Mouse (Mus musculus): Measurements from ENCODE around the gene Synm. TPM values are rescaled to one million over a fixed set of nuclear protein-coding genes. Genes with fewer than 3 reads are reported as not detected.

The Synm gene
- polyA plus RNA-seq, 1 experiment from 2014 or later = 4.8 TPM

DNA sequence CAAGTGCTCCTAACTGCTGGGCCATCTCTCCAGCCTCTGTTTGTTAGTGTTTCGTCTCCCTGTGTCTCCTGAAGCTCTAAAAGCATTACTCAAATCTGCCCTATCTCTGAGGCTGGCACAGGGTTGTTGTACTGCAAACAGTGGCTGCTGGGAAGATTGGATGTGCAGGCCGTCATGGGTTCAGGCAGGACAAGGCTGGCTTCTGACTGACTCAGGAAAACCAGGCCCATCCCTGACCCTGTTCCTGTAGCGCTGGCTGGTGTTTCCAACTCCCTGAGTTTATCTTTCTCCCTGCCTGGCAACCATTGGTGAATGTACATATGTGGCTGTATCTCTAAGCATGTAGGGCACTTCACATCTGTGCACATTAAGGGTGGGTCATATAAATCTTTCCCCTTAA, 42.0 kb downstream of the Synm start:
- Histone ChIP-seq H3K4me3 (ENCODE audit: low read depth, low read length) (no peak overlapping the region), H3K36me3 (ENCODE audit: insufficient read depth) (peaks cover 28% of the 10 kb centered on the region), H3K9ac (no peak overlapping the region), H3K9me3 (ENCODE audit: low read depth, low read length) (no peaks in the 10 kb centered on the region), H3K27ac (ENCODE audit: low read depth) (no peak overlapping the region), H3K27me3 (ENCODE audit: insufficient read depth, low read length) (no peaks in the 10 kb centered on the region), H3K4me2 (no peak overlapping the region), H3K4me1 (ENCODE audit: insufficient read depth) (peaks cover 23% of the 10 kb centered on the region)
- DNase-seq = no peak
- no peak for ATAC-seq (ENCODE audit: insufficient read depth)
- 82% methylated on average over 3 of the region's 3 CpGs for WGBS
- no peak for TF ChIP-seq CTCF (IDR thresholded peaks at IDR 0.05; ENCODE audit: low read depth)

- DNase-seq = no peak
- no peak overlapping the region for H3K4me2 ChIP-seq
- peaks cover 33% of the 10 kb centered on the region for H3K36me3 ChIP-seq (ENCODE audit: insufficient read depth)
- H3K9me3 ChIP-seq (ENCODE audit: low read depth, low read length) = no peaks in the 10 kb centered on the region
- 61% methylated on average over 10 of the region's 10 CpGs for WGBS
- no peak overlapping the region for H3K4me3 ChIP-seq (ENCODE audit: low read depth, low read length)
- H3K27ac ChIP-seq (ENCODE audit: low read depth) = no peak overlapping the region; the same call in 1 of the 2 replicates
- H3K9ac ChIP-seq = no peak overlapping the region
- H3K27me3 ChIP-seq (ENCODE audit: insufficient read depth, low read length) = no peaks in the 10 kb centered on the region
- TF ChIP-seq CTCF (IDR thresholded peaks at IDR 0.05; ENCODE audit: low read depth) = no peak
- H3K4me1 ChIP-seq (ENCODE audit: insufficient read depth) = peaks cover 23% of the 10 kb centered on the region
- no peak for ATAC-seq (ENCODE audit: insufficient read depth)
These were observed 42.6 kb downstream of the Synm start for GRCm38 (mm10) chr7:67716925-67717324.

DNA sequence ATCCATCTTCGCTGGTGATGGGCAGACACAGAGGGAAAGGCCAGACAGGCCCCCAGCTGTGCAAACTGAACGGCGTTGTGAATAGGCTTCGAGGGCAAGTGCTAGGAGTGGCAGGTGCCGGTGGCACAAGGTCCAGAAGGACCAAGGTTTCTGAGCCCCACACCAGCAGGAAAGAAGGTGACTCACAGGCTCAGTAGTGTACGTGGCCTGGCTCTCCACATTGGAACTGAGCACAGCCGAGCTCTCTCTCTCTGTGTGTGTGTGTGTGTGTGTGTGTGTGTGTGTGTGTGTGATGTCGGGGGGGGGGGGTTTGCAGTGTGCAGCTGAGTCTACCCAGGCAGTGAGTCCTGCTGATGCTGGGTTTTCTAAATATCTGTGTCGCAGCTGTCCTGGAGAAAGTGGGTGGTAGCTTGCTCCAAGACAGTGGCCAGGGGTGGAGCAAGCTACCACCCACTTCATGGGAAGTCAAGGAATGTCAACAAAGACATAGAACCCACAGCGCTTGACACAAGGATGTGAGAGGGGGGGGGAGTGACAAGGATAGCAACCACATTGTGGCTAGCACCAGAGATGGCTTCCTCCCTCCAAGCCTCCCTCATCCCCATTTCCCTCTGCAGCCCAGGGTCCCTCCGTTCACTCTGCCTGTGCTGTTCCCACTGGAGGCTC, 43.2 kb downstream of the Synm start:
- TF ChIP-seq CTCF (IDR thresholded peaks at IDR 0.05; ENCODE audit: low read depth) = no peak
- no peak overlapping the region for H3K4me3 ChIP-seq (ENCODE audit: low read depth, low read length)
- H3K4me2 ChIP-seq = no peak overlapping the region
- ATAC-seq (ENCODE audit: insufficient read depth) (peak; percentile 91), DNase-seq (peak; percentile 81)
- H3K9me3 ChIP-seq (ENCODE audit: low read depth, low read length) = no peaks in the 10 kb centered on the region
- no peak overlapping the region for H3K9ac ChIP-seq
- no peak overlapping the region for H3K27ac ChIP-seq (ENCODE audit: low read depth)
- 28% methylated on average over 11 of the region's 11 CpGs for WGBS
- no peaks in the 10 kb centered on the region for H3K27me3 ChIP-seq (ENCODE audit: insufficient read depth, low read length)
- H3K4me1 ChIP-seq (ENCODE audit: insufficient read depth) = peaks cover 23% of the 10 kb centered on the region
- peaks cover 38% of the 10 kb centered on the region for H3K36me3 ChIP-seq (ENCODE audit: insufficient read depth)

DNA sequence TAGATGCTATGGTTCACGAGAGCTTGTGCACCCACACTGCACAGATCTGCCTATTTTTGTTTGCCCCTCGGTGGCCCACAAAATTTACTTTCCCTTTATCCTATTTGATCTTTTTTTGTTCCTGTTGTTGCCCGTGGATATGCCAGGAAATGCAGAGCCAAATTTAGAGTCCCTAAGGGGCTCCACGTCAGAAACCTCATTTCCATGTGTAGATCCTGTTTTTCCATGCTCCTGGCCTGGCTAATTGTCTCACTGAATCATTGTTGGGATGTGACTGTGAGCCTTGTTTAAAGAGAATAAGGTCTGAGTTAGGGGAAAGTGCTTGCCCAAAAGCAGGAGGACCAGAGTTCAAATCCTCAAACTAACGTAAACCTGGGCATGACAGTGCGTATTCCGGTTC, 44.4 kb downstream of the Synm start:
- H3K4me1 ChIP-seq (ENCODE audit: insufficient read depth) = peaks cover 27% of the 10 kb centered on the region
- no peak overlapping the region for H3K4me2 ChIP-seq
- DNase-seq (no peak), ATAC-seq (ENCODE audit: insufficient read depth) (no peak)
- 63% methylated on average over 7 of the region's 7 CpGs for WGBS
- no peaks in the 10 kb centered on the region for H3K9me3 ChIP-seq (ENCODE audit: low read depth, low read length)
- H3K36me3 ChIP-seq (ENCODE audit: insufficient read depth) = peaks cover 41% of the 10 kb centered on the region
- H3K9ac ChIP-seq = no peak overlapping the region
- no peaks in the 10 kb centered on the region for H3K27me3 ChIP-seq (ENCODE audit: insufficient read depth, low read length)
- TF ChIP-seq CTCF (IDR thresholded peaks at IDR 0.05; ENCODE audit: low read depth) = no peak
- H3K4me3 ChIP-seq (ENCODE audit: low read depth, low read length) = no peak overlapping the region
- H3K27ac ChIP-seq (ENCODE audit: low read depth) = no peak overlapping the region

- ATAC-seq (ENCODE audit: insufficient read depth) = no peak; the same call in 1 of the 2 replicates
- TF ChIP-seq CTCF (IDR thresholded peaks at IDR 0.05; ENCODE audit: low read depth) = no peak
- WGBS = 55% methylated on average over 19 of the region's 19 CpGs
- Histone ChIP-seq H3K4me1 (ENCODE audit: insufficient read depth) (peaks cover 32% of the 10 kb centered on the region), H3K9me3 (ENCODE audit: low read depth, low read length) (no peaks in the 10 kb centered on the region), H3K36me3 (ENCODE audit: insufficient read depth) (peaks cover 46% of the 10 kb centered on the region), H3K4me2 (no peak overlapping the region), H3K27me3 (ENCODE audit: insufficient read depth, low read length) (no peaks in the 10 kb centered on the region), H3K27ac (ENCODE audit: low read depth) (peak overlapping the region; percentile 37; the same call in 1 of the 2 replicates), H3K9ac (no peak overlapping the region; the same call in 1 of the 2 replicates), H3K4me3 (ENCODE audit: low read depth, low read length) (no peak overlapping the region)
- DNase-seq = peak; percentile 86
These were observed 45.6 kb downstream of the Synm start for GRCm38 (mm10) chr7:67713820-67714510.

- peak; percentile 62 for DNase-seq
- Histone ChIP-seq H3K4me3 (ENCODE audit: low read depth, low read length) (no peak overlapping the region), H3K27me3 (ENCODE audit: insufficient read depth, low read length) (no peaks in the 10 kb centered on the region), H3K36me3 (ENCODE audit: insufficient read depth) (peaks cover 41% of the 10 kb centered on the region), H3K9ac (no peak overlapping the region), H3K4me2 (no peak overlapping the region), H3K27ac (ENCODE audit: low read depth) (peak overlapping the region; percentile 3; the same call in 1 of the 2 replicates), H3K4me1 (ENCODE audit: insufficient read depth) (peaks cover 16% of the 10 kb centered on the region), H3K9me3 (ENCODE audit: low read depth, low read length) (no peaks in the 10 kb centered on the region)
- TF ChIP-seq CTCF (IDR thresholded peaks at IDR 0.05; ENCODE audit: low read depth) = no peak
- 31% methylated on average over 7 of the region's 7 CpGs for WGBS
- ATAC-seq (ENCODE audit: insufficient read depth) = peak; percentile 73; the same call in 1 of the 2 replicates
These were observed 49.3 kb downstream of the Synm start for GRCm38 (mm10) chr7:67710216-67710615.

DNA sequence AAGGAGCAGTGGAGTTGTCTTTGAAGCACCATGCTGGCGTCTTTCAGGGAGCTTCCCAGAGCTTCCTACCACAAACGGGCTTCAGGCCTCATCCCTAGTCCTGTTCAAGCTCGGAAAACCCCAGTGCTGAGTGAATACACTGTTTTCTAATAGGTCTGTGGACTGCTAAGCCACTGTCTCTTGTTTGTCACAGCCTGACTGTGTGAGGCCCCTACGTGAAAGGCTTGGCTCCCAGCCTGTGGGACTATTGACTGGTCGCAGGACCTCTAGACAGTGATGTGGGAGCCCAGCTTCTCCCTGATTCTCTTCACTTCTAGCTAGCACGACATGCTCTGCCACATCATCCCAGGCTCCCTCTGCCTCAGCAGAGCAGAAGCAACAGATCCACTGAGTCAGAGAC, 51.4 kb downstream of the Synm start:
- H3K36me3 ChIP-seq (ENCODE audit: insufficient read depth) = peaks cover 50% of the 10 kb centered on the region
- no peaks in the 10 kb centered on the region for H3K9me3 ChIP-seq (ENCODE audit: low read depth, low read length)
- no peaks in the 10 kb centered on the region for H3K27me3 ChIP-seq (ENCODE audit: insufficient read depth, low read length)
- H3K4me3 ChIP-seq (ENCODE audit: low read depth, low read length) = no peak overlapping the region
- no peak for DNase-seq
- peaks cover 10% of the 10 kb centered on the region for H3K4me1 ChIP-seq (ENCODE audit: insufficient read depth)
- no peak overlapping the region for H3K4me2 ChIP-seq
- 75% methylated on average over 6 of the region's 6 CpGs for WGBS
- no peak overlapping the region for H3K9ac ChIP-seq
- H3K27ac ChIP-seq (ENCODE audit: low read depth) = no peak overlapping the region; the same call in 1 of the 2 replicates
- ATAC-seq (ENCODE audit: insufficient read depth) = no peak
- TF ChIP-seq CTCF (IDR thresholded peaks at IDR 0.05; ENCODE audit: low read depth) = no peak

Data from lung, embryonic 14.5 days (tissue).